Mouse (Mus musculus): ENCODE data around the gene Myo1a. TPM values are rescaled to one million over a fixed set of nuclear protein-coding genes. Genes with fewer than 3 reads are reported as not detected.

Gene Myo1a
- 0.11 TPM for polyA plus RNA-seq (2017; shearing (Covaris generic))

GRCm38 (mm10) chr10:127704766-127705220, at the start of gene Myo1a:
Gene Myo1a, plus strand, starts transcription at chr10:127705170.

DNA sequence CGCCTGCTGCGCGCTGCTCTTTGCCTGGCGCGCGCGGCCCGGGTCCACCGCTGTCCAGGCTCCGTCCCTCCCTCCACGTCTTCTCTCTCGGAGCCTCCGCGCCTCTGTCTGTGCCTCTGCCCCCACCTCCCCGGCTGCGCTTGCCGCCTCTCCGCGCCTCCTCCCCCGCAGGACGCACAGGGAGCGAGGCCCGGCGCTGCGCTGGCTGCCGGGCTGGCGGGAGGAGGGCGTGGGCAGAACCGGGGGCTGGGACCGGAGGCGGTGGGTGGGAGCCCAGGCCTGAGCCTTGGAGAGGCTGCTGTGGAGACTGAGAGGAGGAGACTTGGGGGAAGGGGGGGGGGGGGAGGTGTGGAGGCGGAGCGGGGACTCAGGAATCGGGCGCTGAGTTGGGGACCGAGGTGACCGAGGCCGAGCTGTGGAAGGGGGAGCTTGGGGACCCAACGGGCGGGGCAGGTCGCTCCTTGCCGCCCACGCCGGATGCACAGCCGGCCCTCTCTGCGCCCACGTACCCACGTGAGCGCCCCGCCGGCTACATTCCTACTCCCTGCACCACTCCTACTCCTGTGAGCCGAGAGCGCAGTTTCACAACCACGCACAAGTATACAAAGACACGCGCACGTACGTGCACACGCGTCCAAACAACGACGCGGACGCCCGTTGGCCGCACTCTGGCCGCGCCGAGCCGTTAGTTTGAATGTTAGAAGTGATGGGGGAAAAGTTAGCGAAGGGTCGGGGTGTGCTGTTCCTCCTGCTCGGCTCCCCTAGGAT, 38.3 kb upstream of the Myo1a start, which contains the start of gene Nemp1:
TSS of gene Nemp1 (plus strand) at position 401 of the 768 bp plus-strand sequence.

DNA sequence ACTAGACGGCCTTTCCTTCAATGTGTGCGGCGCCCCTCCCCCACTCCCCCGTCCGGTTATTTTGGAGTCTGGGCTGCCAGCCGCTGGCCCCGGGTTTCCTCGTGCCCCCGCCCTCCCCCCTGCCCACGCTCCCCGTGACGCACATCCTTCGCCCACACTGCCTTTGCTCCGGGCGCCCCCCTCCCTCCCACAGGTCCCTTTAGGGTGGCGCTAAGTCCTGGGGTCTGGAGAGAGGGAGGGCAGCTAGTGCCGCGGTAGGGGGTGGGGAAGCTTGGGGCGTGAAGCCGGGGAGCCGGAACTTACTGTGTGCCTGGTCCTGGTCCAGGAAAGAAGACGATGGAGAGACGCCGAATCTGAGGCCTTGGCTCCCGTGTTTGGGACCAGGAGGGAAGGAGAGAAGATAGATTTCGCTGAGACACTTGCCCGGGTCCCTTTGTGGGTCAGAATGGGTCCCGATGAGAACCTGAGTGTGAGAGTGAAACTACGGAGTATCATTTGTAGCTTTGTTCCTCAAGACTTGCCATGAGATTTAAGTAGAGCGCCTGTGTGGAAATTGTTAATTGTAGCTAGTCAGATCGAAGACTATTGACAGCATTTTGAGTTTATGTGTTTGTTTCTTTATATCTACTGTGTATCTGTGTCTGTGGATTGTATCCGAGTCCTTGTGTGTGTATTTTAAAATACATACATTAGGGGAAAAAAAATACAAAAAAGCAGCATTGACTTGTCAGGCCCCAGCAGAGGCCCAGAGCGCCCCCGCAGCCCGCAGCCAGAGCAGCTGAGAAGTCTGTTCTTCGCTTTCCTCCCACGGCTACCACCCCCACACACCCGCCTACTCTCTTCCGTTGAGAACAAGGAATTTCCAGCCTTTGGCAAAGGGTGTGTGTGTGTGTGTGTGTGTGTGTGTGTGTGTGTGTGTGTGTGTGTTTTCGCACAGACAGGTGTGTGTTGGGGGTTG, 36.6 kb upstream of the Myo1a start, which contains the start of gene Nab2:
TSS of gene Nab2 (minus strand) at position 476 of the 958 bp plus-strand sequence.

GRCm38 (mm10) chr10:127724178-127724577, 19.2 kb downstream of the Myo1a start, which contains the start of gene Tac2:
Gene Tac2, plus strand, starts transcription at chr10:127724478.

DNA sequence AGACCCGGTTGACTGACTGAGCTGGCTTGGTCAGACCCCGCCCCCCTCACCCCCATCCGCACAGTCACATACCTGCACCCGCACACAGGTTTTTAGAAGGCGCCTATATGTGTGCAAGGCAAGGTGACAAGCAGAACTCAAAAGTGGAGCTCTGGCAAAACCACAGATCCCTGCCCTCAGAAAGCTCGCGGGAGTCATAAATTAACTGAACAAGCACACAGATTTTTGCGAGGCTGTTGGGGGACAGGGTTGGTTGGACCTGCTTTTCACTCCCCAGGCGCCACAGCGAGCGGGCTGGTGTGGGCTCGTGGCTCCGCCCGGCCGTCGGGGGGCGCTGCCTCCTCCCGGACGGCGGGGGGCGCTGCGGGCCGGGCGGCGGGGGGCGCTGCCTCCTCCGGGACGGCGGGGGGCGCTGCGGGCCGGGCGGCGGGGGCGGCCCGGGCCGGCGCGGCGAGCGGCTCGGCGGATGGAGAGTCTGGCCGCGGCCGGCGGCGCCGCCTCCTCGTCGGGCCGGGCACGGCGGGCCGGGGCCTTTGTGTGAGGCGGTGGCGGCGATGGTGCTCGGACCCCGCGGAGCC, 34.2 kb downstream of the Myo1a start, which contains the start of gene Zbtb39:
TSS of gene Zbtb39 (plus strand) at position 456 of the 578 bp plus-strand sequence.

GRCm38 (mm10) chr10:127751548-127751947, 46.6 kb downstream of the Myo1a start, which contains the start of gene Gpr182:
Gene Gpr182, minus strand, starts transcription at chr10:127751732.

GRCm38 (mm10) chr10:127759181-127760110, 54.5 kb downstream of the Myo1a start, which contains the start of the genes Rdh1 and Rdh16f1:
Gene Rdh1, plus strand, starts transcription at chr10:127759721.
Gene Rdh16f1, plus strand, starts transcription at chr10:127759787.

Other genes starting within 250 kb of the Myo1a start
- not detected for gene Stac3, start 203.5 kb upstream of the Myo1a start, polyA plus RNA-seq (2017; shearing (Covaris generic))
- gene Ndufa4l2, start 190.2 kb upstream of the Myo1a start, polyA plus RNA-seq (2017; shearing (Covaris generic)) = not detected
- 51.9 TPM for gene Shmt2, start 182.7 kb upstream of the Myo1a start, polyA plus RNA-seq (2017; shearing (Covaris generic))
- not detected for gene Nxph4, start 170.6 kb upstream of the Myo1a start, polyA plus RNA-seq (2017; shearing (Covaris generic))
- 0.59 TPM for gene Lrp1, start 84.0 kb upstream of the Myo1a start, polyA plus RNA-seq (2017; shearing (Covaris generic))
- 217 TPM for gene Stat6, start 62.2 kb upstream of the Myo1a start, polyA plus RNA-seq (2017; shearing (Covaris generic))
- 8.3 TPM for gene Nemp1, start 38.3 kb upstream of the Myo1a start, polyA plus RNA-seq (2017; shearing (Covaris generic))
- gene Nab2, start 36.6 kb upstream of the Myo1a start, polyA plus RNA-seq (2017; shearing (Covaris generic)) = 36.8 TPM
- gene Tac2, start 19.3 kb downstream of the Myo1a start, polyA plus RNA-seq (2017; shearing (Covaris generic)) = not detected
- 0.42 TPM for gene Zbtb39, start 34.4 kb downstream of the Myo1a start, polyA plus RNA-seq (2017; shearing (Covaris generic))
- gene Gpr182, start 46.6 kb downstream of the Myo1a start, polyA plus RNA-seq (2017; shearing (Covaris generic)) = not detected
- 0.09 TPM for gene Rdh1, start 54.6 kb downstream of the Myo1a start, polyA plus RNA-seq (2017; shearing (Covaris generic))
- gene Rdh16f1, start 54.6 kb downstream of the Myo1a start, polyA plus RNA-seq (2017; shearing (Covaris generic)) = not detected
- gene Rdh9, start 71.2 kb downstream of the Myo1a start, polyA plus RNA-seq (2017; shearing (Covaris generic)) = 0.42 TPM
- gene Rdh16, start 96.0 kb downstream of the Myo1a start, polyA plus RNA-seq (2017; shearing (Covaris generic)) = not detected
- gene Rdh19, start 144.8 kb downstream of the Myo1a start, polyA plus RNA-seq (2017; shearing (Covaris generic)) = not detected
- not detected for gene Rdh16f2, start 161.3 kb downstream of the Myo1a start, polyA plus RNA-seq (2017; shearing (Covaris generic))
- not detected for gene Rdh7, start 183.6 kb downstream of the Myo1a start, polyA plus RNA-seq (2017; shearing (Covaris generic))
- not detected for gene Sdr9c7, start 193.3 kb downstream of the Myo1a start, polyA plus RNA-seq (2017; shearing (Covaris generic))

Measured in effector memory CD4-positive, alpha-beta T cell, adult 5 months (primary cell).